Mouse (Mus musculus) kidney, adult 8-10 months (tissue): ENCODE data around the gene Chst1.

ENCODE experiments used
- DNase-seq, 2 experiments: peaks; one replicate each; pipeline ENCODE4 v3.0.0; 2022

Chst1 gene

DNA sequence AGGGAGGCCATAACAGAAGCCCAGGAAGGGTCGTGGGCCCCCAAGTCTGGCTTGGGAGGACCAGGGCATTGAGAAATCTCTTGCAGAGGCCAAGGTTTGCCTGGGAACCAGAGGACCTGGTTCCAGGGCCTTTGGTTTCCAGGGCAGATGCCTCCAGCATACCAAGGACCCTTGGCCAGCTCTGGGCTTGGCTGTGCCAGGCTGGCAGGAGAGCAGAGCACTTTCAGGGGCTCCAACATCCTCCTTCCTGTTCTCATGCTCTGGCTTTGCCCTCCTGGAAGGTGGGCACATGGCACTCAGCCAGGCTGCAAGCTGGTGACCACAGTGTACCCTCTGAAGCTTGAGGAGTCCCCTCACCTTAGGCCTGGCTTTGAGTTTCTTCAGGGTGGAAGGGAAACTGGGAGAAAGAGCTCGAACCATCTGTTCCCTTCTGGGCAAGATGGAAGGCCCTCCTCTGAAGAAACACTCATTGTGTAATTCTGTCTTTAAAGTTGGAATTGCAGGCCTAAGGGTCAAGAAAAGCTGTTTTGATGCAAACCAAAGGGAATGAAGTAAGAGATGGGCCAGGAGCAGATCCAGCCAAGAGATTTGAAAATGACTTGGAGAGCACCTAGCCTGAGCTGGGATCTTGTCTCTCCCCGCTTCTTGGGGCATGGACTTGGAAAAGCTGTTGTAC is 10.3 kb downstream of the Chst1 start:
- DNase-seq: no peak

DNA sequence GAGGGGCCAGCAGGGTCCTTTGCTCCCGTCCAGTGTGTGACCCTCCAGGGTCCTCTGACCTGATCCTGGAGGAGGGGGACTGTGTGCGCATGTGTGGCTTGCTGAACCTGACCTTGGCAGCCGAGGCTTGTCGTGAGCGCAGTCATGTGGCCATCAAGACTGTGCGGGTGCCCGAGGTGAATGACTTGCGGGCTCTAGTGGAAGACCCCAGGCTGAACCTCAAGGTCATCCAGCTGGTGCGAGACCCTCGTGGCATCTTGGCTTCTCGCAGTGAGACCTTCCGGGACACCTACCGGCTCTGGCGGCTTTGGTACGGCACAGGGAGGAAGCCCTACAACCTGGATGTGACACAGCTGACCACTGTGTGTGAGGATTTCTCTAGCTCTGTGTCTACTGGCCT is 14.1 kb downstream of the Chst1 start:
- no peak for DNase-seq

DNA sequence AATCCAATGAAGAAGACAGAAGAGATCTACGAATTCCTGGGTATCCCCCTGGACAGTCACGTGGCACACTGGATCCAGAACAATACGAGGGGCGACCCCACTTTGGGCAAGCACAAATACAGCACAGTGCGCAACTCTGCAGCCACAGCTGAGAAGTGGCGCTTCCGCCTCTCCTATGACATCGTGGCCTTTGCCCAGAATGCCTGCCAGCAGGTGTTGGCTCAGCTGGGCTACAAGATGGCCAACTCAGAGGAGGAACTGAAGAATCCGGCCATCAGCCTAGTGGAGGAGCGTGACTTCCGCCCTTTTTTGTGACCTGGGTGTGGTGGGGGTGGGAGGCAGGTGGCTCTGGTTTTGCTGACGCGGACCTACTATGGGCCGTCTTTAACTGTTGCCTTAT is 14.6 kb downstream of the Chst1 start:
- no peak for DNase-seq

DNA sequence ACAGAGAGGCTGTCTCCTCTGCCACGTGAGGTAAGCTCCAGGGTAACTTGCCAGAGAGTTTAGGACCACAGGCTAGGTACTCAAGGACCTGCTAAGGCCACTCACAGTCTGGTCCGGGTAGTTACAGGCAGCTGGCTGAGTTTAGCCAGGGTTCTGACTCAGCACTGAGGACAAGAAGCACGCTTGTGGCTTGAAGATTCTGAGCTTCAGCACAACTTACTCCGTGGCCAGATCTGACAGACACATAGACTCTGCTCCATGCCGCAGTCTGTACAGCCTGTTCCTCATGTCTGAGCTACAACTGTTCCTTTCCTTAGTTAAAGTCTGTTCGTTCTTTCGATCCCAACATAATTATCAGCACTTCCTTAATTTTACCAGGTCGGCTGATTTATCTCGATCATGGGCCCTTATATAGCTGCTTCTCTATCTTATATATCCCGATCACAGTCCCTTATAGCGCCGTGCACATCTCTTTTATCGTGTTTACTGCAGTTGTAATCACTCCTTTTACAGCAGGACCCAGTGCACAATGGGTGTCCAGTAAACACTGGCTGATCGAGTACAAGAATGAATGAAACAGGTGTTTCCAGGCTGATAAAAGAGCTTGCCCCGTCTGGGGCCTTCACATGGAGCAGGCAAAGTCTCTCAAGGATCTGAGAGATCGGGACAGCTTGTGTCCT is 17.7 kb downstream of the Chst1 start:
- no peak for DNase-seq

DNA sequence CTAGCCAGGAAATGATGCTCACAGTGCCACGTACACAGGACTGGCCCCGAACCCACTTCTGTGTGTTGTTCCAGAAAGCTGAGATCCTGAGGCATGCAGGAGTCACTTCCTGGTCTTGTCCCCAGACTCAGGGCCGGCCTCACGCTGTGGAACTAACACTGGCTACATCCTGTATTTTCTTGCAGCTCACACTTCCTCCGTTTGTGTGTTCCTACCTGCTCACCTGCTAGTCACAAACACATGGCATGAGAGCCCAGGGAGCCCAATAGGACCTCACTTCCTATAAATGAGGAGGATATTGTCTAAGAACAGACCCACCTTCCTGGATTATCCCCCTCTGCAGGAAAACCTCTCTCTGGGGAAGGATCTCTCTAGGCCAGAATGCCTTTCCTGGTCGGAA is 18.5 kb downstream of the Chst1 start:
- DNase-seq: no peak

DNA sequence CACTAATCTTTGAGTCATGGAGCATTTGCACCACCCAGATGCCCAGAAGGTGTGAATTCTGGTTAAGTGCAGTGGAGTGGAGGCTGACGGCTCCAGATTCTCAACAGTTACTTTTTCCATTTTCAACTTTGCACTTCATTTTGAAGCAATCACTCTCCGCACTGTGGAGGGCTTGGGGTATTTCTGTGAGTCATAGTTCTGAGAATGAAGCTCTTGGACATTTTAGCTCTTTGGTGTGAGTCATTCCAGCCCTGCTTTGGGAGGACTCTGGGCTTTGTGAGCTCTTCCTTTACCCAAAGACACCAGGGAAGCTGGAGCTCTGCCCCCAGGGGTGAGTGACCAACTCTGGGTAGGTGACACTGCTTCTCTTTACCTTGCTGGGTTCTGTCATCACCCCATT is 28.1 kb downstream of the Chst1 start:
- DNase-seq: no peak

DNA sequence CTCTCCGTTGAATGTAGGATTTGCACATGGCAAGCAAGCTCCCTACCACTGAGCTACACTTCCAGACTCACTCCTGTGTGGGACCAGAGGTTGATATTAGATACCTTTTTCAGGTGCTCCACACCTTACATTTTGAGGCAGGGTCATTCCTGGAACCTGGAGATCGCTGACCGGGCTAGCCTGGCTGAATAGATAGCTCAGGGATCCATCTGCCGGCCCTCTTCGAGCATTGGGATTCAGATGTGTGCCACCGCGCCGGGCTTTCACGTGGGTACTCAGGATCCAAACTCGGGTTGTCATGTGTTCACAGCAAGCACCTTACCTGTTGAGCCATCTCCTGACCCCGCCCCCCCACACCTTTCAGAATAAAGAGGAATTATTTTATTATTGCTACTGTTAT is 31.3 kb downstream of the Chst1 start:
- DNase-seq: no peak

DNA sequence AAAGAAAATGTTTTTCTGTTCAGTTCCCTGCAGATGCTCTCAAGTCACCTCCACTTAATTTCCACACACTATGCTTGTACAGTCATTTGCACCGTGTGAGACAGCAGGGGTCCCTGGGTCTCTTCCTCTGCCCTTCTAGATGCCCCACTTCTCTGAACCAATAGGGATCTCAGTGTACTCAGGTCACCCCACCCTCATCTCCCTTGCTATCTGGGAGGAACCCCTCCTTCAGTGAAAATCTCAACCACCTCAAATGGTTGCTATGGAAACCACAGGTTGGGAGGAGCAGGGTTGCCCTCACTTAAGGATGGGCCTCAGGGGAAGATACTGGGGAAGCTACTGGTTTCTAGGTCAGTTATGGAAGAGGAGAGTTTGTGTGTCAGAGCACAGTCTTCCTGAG is 32.5 kb downstream of the Chst1 start:
- DNase-seq: no peak

DNA sequence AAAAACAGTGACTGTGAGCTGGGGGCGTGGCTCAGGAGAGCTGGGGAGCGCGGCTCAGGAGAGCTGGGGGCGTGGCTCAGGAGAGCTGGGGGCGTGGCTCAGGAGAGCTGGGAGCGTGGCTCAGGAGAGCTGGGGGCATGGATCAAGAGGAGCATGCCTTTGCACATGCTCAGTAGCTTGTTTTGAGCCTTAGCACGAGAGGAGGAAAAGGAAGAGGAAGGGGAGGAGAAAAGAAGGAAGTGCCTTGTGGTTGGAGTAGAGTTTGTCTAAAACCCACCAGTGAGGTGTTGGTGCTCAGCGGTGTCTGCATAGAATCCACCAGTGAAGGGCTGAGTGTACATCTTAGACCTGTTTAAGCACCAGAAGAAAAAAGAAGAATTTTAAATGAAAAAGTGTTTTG is 41.0 kb downstream of the Chst1 start:
- no peak for DNase-seq

DNA sequence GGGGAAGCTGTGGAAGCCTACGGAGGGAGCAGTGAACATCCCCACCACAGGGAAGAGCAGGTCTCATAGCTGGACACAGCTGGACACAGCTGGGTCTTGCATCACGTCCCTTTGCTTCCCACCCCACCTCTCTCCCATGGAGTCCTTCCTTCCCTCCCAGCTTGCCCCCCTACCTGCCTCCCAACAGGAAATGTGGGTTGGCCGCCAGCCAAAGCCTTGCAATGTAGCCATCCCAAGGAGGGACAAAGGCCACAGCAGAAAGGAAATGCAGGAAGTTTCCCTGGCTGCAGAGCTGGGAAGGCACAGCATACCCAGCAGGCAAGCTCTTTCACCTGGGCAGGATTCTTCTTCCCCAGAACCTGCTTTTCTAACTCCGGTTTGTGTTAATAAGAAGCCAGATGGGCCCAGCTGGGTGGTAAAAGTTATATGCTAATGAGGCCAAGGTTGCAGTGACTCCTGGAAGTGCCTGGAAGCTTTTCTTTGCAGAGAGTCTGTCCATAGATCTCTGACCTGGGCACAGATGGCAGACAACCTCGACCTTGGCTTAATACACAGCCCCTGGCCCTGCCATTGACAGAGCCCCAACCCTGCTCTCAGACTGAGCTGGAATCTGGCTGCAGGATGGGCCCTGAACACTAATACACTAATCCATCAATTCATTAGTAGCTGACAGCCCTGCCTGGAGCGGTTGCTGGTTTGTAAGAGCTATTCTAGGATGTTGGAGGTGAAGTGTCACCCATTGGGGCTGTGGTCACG is 46.0 kb downstream of the Chst1 start:
- peak; percentile 60 to 64 for DNase-seq

DNA sequence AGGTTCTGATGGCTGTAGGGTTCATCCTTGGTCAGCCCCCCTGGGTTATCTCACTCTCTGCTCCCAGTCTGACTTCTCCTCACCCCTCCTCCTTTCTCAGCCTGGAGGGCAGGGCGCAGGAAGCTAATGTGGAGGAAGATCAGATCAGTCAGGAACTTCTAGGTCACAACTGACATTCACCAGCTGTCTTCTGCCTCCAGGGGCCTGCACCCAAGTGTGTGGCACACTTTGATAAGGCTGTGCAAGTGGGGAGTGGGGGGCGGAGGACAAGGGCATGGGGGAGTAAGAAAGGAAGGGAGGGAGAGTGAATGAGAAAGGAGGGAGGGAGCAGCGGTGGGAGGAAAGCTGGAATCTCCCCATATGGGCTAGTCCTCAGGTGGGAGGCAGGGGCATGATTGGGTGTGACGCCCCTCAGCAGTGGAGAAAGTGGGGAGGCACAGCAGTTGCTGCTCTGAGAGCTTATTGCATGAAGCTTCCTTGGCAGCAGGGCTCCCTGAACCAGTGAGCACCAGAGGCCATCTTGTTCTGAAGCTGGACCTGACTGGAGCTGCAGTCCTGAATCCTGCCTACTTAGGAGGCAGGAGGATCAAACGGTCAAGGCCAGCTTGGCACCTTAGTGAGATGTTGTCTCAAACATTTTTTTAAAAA is 49.8 kb downstream of the Chst1 start:
- DNase-seq: no peak

DNA sequence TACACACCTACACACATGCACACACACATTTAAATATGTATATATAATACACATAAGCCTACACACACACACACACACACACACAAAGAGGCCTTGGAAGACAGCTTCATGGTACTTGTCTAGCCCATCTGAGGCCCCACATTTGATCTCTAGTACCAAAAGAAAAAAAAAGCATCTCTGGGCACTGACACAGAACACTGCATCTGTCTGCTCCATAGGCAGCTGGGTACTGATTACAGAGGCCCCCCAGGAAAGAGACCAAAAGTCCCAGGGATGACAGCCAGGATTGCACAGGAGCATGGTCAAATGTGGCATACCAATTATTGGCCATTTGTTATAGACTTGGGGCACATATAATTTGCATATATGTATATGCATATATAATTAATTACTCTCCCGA is 50.9 kb downstream of the Chst1 start:
- DNase-seq: no peak

DNA sequence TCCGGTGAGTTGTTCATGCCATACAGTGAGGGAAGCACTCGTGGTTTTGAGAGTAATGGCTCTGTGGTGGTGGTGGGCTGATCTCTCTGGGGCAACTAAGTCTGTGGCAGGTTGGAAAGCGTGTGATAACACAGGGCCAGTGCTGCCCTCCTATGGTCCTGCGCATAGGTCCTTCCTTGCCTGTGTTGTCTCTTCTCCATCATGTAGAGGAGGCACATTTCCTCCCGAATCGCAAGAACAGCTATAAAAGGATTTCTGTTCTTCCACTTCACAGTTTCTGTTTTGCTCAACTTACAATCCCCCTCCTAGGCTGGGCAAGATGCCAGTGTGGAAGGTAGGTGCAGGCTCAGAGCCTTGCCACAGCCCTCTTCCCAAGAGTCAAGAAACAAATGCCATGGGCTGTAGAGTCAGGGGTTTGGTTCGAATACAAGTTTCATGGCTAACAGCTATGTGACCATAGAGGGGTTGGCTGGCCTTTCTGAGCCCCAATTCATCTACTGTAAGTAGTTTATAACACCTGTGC is 51.8 kb downstream of the Chst1 start:
- no peak for DNase-seq

DNA sequence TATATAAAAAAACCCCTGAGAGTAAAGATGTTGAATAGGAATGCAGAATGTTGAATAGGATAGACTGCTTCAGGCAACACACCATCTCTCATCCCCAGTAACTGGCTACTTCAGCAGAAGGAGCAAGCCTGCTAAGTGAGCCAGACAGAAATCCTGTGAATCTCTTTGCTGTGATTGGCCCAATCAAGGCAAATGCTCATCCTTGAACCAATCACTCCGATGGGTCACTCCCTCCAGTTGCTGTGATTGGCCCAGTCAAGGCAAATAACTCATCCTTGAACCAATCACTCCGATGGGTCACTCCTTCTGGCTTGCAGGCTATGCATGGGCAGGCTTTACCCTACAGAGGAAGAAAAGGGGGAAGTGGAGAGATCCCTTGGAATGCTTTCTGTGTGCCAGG is 57.7 kb downstream of the Chst1 start:
- no peak for DNase-seq

DNA sequence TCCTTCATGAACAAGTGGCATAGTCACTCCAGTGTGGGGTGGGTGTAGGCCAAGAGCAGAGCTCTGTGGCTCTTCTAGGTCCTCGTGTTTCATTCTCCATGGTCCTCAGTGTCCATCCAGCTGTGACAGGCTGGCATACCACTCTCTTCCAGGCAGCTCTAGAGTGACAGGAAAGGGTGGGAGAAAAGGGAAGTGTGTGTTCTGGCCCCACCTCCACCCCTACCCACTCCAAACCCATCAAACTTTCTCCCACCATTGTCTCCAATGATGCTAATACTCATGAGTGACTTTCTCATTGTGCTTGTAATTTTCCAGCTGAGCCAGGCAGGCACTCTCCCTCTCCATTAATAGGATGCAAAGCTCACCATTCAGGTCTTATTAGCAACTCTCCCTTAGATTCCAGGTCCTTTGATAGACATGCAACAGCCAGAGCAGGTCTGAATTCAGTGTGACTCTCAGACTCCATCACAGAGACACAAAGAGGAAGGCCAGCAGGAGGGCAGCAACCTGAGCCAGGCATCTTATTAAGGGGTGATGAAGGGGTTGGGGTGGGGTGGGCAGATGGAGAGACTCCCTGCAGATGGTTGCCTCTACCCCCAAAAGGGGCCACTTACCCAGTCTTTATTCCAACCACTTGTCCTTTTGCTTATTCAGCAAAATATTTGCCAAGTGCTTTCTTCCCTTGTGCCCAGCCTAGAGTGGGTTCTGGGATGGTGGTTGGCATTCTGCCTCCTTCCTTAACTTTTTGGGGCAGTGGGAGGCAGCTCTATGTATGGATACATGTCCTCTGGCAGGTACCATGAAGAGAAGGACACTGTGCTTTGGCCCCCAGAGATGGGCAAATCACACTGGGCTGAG is 59.0 kb downstream of the Chst1 start:
- DNase-seq: no peak

DNA sequence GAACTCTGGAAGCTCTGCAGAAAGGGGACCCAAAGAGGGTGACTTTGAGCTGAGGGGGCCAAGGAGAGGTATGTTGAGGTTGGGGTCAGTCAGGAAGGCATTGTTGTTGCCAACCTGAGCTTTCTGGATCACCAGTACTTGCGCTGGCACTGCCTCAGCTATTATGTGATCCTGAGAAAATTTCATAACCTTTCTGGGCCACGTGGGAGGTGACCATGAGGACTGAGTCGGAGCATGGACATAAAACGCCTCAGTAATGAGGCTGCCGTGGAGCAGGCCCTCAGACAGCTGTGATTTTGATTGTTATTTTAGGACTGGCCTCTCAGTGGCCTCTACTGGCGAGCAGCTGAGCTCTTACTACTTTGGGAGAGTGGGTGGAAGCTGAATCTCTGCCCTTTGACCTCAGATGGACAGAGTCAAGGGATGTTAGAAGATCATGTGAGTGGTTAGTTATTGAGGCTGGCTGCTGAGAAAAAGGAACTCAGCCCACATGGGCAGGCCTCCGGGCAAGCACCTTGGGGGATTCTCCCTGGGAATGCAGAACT is 60.1 kb downstream of the Chst1 start:
- peak; percentile 43 to 49 for DNase-seq

DNA sequence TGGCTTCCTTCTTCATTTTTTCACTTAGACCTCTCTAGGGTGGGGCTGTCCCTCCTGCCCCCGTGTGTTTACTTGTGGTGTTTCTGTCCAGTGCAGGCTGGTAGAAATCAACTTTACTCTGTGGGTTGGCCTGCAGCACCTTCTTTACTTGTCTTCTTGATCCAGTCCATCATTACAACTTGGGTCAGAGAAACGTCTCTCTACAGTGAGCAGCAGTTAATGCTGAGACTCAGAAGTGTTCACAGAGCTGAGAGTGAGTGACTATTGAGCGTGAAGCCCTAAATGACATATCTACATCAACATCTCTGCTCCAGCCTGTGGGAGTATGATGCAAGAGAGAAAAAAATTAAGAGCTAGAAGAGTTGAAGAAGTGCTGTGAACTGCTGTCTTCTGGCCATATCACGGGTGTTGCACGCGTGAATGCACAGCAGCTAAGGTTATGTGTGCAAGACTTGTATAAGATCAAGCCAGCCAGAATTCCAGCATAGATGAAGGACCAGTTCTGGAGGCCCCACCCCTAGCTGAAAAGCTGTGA is 63.1 kb downstream of the Chst1 start:
- no peak for DNase-seq
